Mouse (Mus musculus) lung, postnatal 0 days (tissue): ENCODE data around the gene Dus3l. TPM values are rescaled to one million over a fixed set of nuclear protein-coding genes. Genes with fewer than 3 reads are reported as not detected.

Experiments
- ATAC-seq: fragments of 200-750 bp; cut with Nextera tagmentation; 2 replicates; pipeline ENCODE4 v1.8.0; 2017; ENCODE audit warnings: moderate library complexity
- DNase-seq: peaks from one replicate; pipeline ENCODE4 v3.0.0-alpha.2; 2016; ENCODE audit warnings: low spot score
- H3K27ac ChIP-seq: fragments of 300-500 bp; sonication (generic); 2 replicates; pipeline ENCODE4 v1.5.1; 2014; ENCODE audit warnings: antibody characterized with exemption, mild to moderate bottlenecking, low read length, mixed read lengths
- H3K27me3 ChIP-seq: fragments of 300-500 bp; sonication (generic); replicated peaks from 2 replicates; pipeline ENCODE4 v1.6.1; 2014; ENCODE audit warnings: low read length, mixed read lengths; ENCODE audit not compliant: insufficient read depth
- H3K36me3 ChIP-seq: fragments of 300-500 bp; sonication (generic); 2 replicates; pipeline ENCODE4 v1.6.1; 2014; ENCODE audit warnings: low read length, mixed read lengths; ENCODE audit not compliant: insufficient read depth
- H3K4me1 ChIP-seq: fragments of 300-500 bp; sonication (generic); 2 replicates; pipeline ENCODE4 v1.6.1; 2014; ENCODE audit warnings: antibody characterized with exemption, low read depth, low read length, mixed read lengths; ENCODE audit not compliant: insufficient read depth
- H3K4me2 ChIP-seq: fragments of 300-500 bp; sonication (generic); replicated peaks from 2 replicates; pipeline ENCODE4 v1.6.1; 2014; ENCODE audit warnings: low read depth, mild to moderate bottlenecking, low read length, moderate library complexity, mixed read lengths
- H3K4me3 ChIP-seq: fragments of 300-500 bp; sonication (generic); 2 replicates; pipeline ENCODE4 v1.5.1; 2014; ENCODE audit warnings: low read depth, low read length
- H3K9ac ChIP-seq: fragments of 300-500 bp; sonication (generic); replicated peaks from 2 replicates; pipeline ENCODE4 v1.6.1; 2014; ENCODE audit warnings: low read depth, mild to moderate bottlenecking
- H3K9me3 ChIP-seq: fragments of 300-500 bp; sonication (generic); 2 replicates; pipeline ENCODE4 v1.6.1; 2016; ENCODE audit warnings: low read length, mixed read lengths
- CTCF ChIP-seq: IDR thresholded peaks from 2 replicates; pipeline ENCODE4 v1.5.1; 2016; ENCODE audit warnings: antibody characterized with exemption, mild to moderate bottlenecking
- EP300 ChIP-seq: IDR thresholded peaks from 2 replicates; pipeline ENCODE4 v1.6.1; 2016; ENCODE audit warnings: antibody characterized with exemption, mild to moderate bottlenecking, control low read depth
- WGBS: fragments of 180-500 bp; shearing (Covaris S2); extraction: QIAGEN DNeasy Blood & Tissue Kit; methylation state at CpG from one replicate; pipeline ENCODE4 v1.1.7; 2014; 5-methylcytosine and 5-hydroxymethylcytosine counted together
- polyA plus RNA-seq: library from polyadenylated mRNA; unstranded; fragments of >200 nt; fragmentation: Nextera tagmentation; extraction: Ambion mirVana; gene quantifications from 2 replicates; pipeline ENCODE4 v1.2.1, GENCODE M21; 2015

Gene Dus3l
- polyA plus RNA-seq, 1 experiment from 2014 or later: 29.7 TPM

GRCm38 (mm10) chr17:56751404-56752072 lies 13.0 kb upstream of the Dus3l start:
- Histone ChIP-seq H3K36me3 (no peaks in the 10 kb centered on the region), H3K27ac (no peak overlapping the region), H3K4me1 (no peaks in the 10 kb centered on the region), H3K4me3 (0 out of 2 replicates have a peak overlapping the region, but pooled peaks have one; percentile 10), H3K4me2 (peak overlapping the region; percentile 41), H3K9me3 (no peaks in the 10 kb centered on the region), H3K9ac (no peak overlapping the region), H3K27me3 (peaks cover 17% of the 10 kb centered on the region)
- WGBS: 22% methylated on average over 64 of the region's 71 CpGs
- TF ChIP-seq CTCF: no peak
- DNase-seq (peak; percentile 68), ATAC-seq (peak; percentile 70)

GRCm38 (mm10) chr17:56753452-56753851 lies 11.1 kb upstream of the Dus3l start:
- Histone ChIP-seq H3K36me3 (no peaks in the 10 kb centered on the region), H3K9ac (no peak overlapping the region), H3K4me3 (no peak overlapping the region), H3K27me3 (peaks cover 25% of the 10 kb centered on the region), H3K9me3 (no peaks in the 10 kb centered on the region), H3K4me1 (0 out of 2 replicates have a peak, but pooled peaks cover 6% of the 10 kb centered on the region), H3K4me2 (no peak overlapping the region), H3K27ac (no peak overlapping the region)
- 17% methylated on average over 15 of the region's 15 CpGs for WGBS
- no peak for TF ChIP-seq CTCF
- TF ChIP-seq EP300: no peak
- ATAC-seq (no peak), DNase-seq (no peak)

DNA sequence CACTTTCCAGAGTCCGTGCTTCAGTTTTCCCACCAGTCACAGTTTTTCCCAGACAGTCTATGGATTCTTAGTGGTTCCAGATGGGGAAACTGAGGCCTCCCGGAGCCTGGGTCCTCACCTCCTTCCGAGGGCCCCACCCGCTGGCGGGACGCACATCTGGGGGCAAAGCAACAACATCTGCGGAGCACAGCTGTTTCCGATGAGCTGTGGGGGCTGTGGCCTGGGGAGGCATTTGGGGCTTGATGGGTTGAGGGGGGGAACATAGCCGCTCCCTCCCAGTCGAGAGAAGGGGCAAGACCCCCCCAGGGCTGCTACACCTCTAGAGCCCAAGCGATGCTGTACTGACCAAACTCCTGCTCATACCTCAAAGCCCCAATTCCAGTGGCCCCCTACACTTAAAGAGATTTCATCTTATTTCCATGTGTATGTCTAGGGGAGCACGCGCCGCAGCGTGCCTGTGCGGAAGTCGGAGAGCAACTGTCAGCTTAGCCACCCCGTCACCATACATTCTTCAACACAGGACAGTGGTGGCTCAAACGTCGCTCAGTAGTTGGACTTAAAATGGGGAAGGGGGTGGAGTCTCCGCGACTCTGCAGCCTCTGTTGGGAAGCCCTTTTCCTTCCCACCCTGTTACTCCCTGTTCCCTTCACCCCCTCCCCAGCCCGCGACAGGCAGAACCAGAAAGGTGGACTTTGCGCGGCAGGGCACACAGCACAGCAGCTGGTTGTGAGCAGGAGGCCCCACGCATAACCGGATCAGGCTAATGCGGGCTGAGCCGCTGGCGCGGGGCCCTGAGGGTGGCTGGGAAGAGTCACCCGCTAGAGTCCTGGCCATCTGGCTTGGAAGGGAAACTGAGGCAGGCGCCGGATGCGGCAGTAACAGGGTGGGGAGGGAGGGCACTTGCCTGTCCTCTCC lies 10.0 kb upstream of the Dus3l start:
- no peak overlapping the region for H3K4me3 ChIP-seq
- no peaks in the 10 kb centered on the region for H3K9me3 ChIP-seq
- H3K4me1 ChIP-seq: 0 out of 2 replicates have a peak, but pooled peaks cover 6% of the 10 kb centered on the region
- DNase-seq: no peak
- no peak overlapping the region for H3K27ac ChIP-seq
- no peak for TF ChIP-seq CTCF
- TF ChIP-seq EP300: no peak
- no peak for ATAC-seq
- WGBS: 17% methylated on average over 36 of the region's 36 CpGs
- H3K4me2 ChIP-seq: no peak overlapping the region
- H3K27me3 ChIP-seq: peaks cover 25% of the 10 kb centered on the region
- no peak overlapping the region for H3K9ac ChIP-seq
- H3K36me3 ChIP-seq: no peaks in the 10 kb centered on the region

- peak overlapping the region; percentile 100 for H3K4me2 ChIP-seq
- H3K9ac ChIP-seq: peak overlapping the region; percentile 32; the same call in 1 of the 2 replicates
- WGBS: 1% methylated on average over 35 of the region's 51 CpGs
- peaks cover 25% of the 10 kb centered on the region for H3K27me3 ChIP-seq
- ATAC-seq: peak; percentile 23
- H3K36me3 ChIP-seq: no peaks in the 10 kb centered on the region
- no peak for TF ChIP-seq EP300
- TF ChIP-seq CTCF: peak; percentile 66
- H3K9me3 ChIP-seq: no peaks in the 10 kb centered on the region
- peak overlapping the region; percentile 49 for H3K4me3 ChIP-seq
- H3K4me1 ChIP-seq: 0 out of 2 replicates have a peak, but pooled peaks cover 6% of the 10 kb centered on the region
- H3K27ac ChIP-seq: no peak overlapping the region
- peak; percentile 69 for DNase-seq
Observed at GRCm38 (mm10) chr17:56756703-56757399, 7.7 kb upstream of the Dus3l start.

- Histone ChIP-seq H3K27ac (no peak within 1 kb of the TSS), H3K4me1 (0 out of 2 replicates have a peak, but pooled peaks cover 6% of the 10 kb centered on the region), H3K36me3 (no peaks in the 10 kb centered on the region), H3K9ac (peak within 1 kb of the TSS; percentile 32; the same call in 1 of the 2 replicates), H3K9me3 (no peaks in the 10 kb centered on the region), H3K4me3 (peak within 1 kb of the TSS; percentile 49), H3K27me3 (peaks cover 25% of the 10 kb centered on the region), H3K4me2 (peak within 1 kb of the TSS; percentile 100)
- peak; percentile 80 for ATAC-seq
- WGBS: 3% methylated on average over 12 of the region's 48 CpGs
- peak; percentile 91 for DNase-seq
- TF ChIP-seq EP300 (no peak), CTCF (no peak)
Observed at GRCm38 (mm10) chr17:56757416-56758123, 7.0 kb upstream of the Dus3l start, which contains the start of gene Nrtn. Nrtn (minus strand) TSS chr17:56757530.
